Mouse (Mus musculus): ENCODE data around the gene Tmem218.

The Tmem218 gene

GRCm38 (mm10) chr9:37207929-37208411, at the start of gene Tmem218:
Tmem218 (plus strand) TSS chr9:37208223.
- DNase-seq (ENCODE audit: low spot score in 2 of 2): peak; percentile 95 to 97

DNA sequence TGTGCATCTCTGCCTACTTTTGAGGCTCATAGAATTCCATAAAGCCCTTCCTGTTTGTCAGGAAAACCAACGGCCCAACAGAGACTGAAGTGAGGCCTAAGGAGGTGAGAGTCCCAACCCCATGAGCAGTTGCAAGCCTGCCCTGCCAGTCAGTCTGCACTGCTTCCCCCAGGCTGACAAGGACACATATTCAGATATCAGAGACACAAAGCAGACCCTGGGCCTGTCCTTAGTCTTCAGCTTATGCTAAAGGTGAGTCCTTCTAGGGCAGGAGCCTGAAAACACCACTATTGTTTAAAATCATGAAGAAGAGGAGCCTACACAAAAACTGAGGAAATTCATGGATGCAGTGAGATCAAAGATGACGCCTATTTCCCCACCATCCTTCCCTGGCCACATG, 47.3 kb upstream of the Tmem218 start:
- no peak for DNase-seq (ENCODE audit: low spot score in 2 of 2)

DNA sequence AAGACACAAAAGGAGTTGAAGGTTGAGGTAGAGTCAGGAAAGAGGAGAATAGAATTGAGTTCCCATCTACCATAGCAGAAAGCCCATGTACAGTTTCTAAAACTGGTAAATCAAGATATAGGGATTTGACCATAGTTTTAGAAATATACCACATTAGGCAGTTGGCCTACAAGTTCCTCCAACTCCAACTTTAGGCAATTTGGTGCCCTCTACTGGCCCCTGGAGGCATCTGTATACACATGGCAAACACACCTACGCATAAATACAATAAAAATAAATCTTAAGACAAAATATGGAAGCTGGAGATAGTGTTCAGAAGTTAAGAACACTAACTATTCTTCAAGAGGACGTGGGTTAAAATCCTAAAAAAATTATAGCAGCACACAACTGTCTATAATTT, 41.1 kb upstream of the Tmem218 start:
- no peak for DNase-seq (ENCODE audit: low spot score in 2 of 2)

DNA sequence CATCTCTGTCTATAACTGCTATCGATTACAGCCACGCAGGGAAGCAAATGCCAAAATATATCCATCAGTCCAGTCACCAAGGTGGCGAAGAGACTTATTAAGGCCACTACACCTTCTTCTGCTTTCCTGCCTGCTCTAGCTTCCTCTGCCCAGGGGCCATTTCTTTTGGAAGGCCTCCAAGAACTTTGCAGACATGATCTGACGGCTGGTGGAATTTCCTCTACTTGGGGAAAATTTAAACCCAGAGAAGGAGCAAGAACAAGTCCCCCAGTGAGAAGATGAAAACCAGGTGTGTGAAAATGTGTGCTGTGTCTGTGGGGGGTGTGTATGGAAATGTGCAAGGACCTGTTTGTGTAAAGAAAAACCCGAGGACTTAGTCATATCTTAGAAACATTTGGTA, 34.6 kb upstream of the Tmem218 start:
- DNase-seq (ENCODE audit: low spot score in 2 of 2): no peak

DNA sequence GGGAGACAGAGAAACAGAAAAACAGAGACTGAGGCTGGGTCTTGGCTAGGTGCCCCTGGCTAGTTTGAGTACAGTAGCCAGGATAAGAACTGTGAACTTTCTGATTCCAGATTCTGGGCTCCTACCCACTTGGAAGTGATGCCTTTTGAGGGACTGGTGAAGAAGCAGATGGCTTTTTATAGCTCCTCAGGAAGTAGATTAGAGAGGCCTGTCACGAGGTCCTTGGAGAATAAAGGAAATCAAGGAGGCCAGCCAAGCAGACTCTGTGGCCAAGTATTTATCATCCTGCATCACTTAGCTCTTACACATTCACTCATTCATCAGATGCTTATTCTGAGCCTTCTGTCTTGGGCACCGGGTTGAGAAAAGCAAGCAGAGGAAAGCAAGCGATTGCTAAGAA, 32.0 kb upstream of the Tmem218 start:
- no peak for DNase-seq (ENCODE audit: low spot score in 2 of 2)

- peak; percentile 73 to 78 for DNase-seq (ENCODE audit: low spot score in 2 of 2)
Observed at GRCm38 (mm10) chr9:37177107-37177506, 30.9 kb upstream of the Tmem218 start.

GRCm38 (mm10) chr9:37177551-37177950, 30.5 kb upstream of the Tmem218 start:
- DNase-seq (ENCODE audit: low spot score in 2 of 2): no peak

- DNase-seq (ENCODE audit: low spot score in 2 of 2): peak in 1 of 2 experiments; percentile 47
Observed at GRCm38 (mm10) chr9:37178911-37179310, 29.1 kb upstream of the Tmem218 start.

GRCm38 (mm10) chr9:37179596-37179995, 28.4 kb upstream of the Tmem218 start:
- no peak for DNase-seq (ENCODE audit: low spot score in 2 of 2)

DNA sequence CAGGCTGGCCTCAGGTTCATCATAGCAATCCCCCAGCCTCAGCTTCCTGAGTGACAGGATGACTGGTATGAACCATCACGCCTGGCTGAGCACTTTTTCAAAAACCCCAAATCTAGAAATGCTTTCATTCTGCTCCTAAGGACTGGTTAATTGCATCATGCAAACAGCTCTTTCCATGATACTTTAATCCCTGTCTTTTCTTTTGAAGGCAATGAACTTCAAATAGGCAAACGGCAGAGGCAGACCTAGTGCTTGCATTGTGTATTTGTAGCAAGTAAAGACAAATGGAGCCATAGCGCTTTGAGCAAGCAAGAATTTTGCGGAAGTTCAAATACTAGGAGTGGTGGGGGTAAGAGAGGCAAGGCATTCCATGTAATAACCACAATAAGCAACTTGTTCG, 26.4 kb upstream of the Tmem218 start:
- no peak for DNase-seq (ENCODE audit: low spot score in 2 of 2)

DNA sequence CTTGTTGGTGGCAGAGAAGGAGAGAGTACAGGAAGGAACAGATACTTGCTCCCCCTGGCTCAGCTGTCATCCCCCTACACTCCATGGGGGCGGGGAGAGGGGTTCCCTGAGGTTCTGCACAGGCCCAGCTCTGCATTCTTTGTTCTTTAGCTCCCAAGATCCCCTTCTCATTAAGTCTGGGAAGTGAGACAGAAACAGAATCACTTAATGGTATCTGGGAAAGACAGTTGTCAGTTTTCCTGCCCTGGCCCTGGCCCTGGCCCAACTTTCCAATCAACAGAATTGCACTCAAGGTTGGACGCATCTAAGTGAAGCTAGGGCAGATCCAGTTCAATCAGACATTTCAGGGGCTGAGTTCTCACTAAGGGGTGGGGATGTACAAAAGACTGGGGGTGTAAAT, 24.8 kb upstream of the Tmem218 start:
- DNase-seq (ENCODE audit: low spot score in 2 of 2): no peak

DNA sequence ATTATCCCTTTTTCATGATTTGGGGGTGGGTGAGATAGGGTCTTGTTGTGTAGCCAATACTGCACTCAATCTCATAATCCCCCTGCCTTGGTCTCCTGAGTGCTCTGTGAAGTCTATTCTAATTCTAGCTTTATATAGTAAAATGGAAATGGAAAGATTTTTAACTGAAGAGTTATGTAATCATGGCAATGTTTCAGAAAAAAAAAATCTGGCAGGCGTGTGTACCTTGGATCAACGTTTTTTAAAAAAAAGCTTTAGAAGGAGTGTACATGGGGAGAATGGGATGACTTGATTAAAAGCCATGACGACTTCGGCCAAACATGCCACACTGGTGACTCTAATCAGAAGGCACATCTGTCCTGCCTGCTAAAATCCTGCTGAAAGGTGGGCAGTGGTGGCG, 20.6 kb upstream of the Tmem218 start:
- no peak for DNase-seq (ENCODE audit: low spot score in 2 of 2)

- no peak for DNase-seq (ENCODE audit: low spot score in 2 of 2)
Observed at GRCm38 (mm10) chr9:37188024-37188423, 20.0 kb upstream of the Tmem218 start.

GRCm38 (mm10) chr9:37197067-37197466, 11.0 kb upstream of the Tmem218 start:
- no peak for DNase-seq (ENCODE audit: low spot score in 2 of 2)

GRCm38 (mm10) chr9:37200414-37200813, 7.6 kb upstream of the Tmem218 start:
- no peak for DNase-seq (ENCODE audit: low spot score in 2 of 2)

DNA sequence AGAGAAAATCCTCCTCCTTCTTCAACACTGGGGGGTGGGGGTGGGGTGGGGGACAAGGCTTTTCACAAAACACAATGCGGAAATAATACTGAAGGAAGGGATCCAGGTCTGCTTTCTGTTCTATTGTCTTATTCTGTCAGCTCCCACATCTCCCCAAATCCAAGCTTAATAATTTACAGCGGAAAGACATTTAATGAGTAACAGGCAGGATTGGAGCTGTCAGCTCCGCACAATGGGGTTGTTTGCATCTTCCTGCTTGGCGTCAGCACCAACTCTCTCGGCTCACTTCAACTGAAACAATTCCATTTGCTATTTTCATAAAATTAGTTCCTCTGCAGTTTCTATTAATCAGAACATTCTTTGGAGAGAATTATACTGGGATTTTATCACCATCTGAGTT, 4.1 kb upstream of the Tmem218 start:
- no peak for DNase-seq (ENCODE audit: low spot score in 2 of 2)

- DNase-seq (ENCODE audit: low spot score in 2 of 2): peak; percentile 23 to 59
Observed at GRCm38 (mm10) chr9:37213060-37213738, 5.2 kb downstream of the Tmem218 start.

- DNase-seq (ENCODE audit: low spot score in 2 of 2): no peak
Observed at GRCm38 (mm10) chr9:37214327-37215060, 6.5 kb downstream of the Tmem218 start.

- no peak for DNase-seq (ENCODE audit: low spot score in 2 of 2)
Observed at GRCm38 (mm10) chr9:37220755-37221154, 12.7 kb downstream of the Tmem218 start.

DNA sequence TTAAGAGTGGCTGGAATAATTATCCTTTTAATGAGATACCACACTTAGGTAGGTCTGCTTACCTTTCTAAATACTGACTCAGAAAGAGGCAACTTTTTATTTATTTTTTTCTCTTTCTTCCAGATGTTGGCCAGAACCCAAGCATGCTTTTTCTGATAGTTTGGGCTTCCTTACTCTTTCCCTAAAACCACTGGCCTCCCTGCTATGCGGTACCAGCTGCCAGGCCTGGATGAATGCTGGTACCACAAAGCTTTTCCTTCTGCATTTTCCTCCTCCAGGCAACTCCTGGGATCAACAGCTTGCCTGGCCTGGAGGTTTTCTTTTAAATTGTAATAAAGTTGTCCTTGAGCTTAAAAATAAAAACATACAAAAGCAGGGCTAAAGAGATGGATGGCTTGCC, 17.6 kb downstream of the Tmem218 start:
- DNase-seq (ENCODE audit: low spot score in 2 of 2): no peak

GRCm38 (mm10) chr9:37229880-37230325, 21.9 kb downstream of the Tmem218 start:
- peak; percentile 78 to 81 for DNase-seq (ENCODE audit: low spot score in 2 of 2)

GRCm38 (mm10) chr9:37230486-37231195, 22.6 kb downstream of the Tmem218 start:
- DNase-seq (ENCODE audit: low spot score in 2 of 2): no peak

Data from right cerebral cortex, adult 2 months (tissue).